Mouse (Mus musculus) limb, embryonic 11.5 days (tissue): Measurements from ENCODE around the gene Ccdc126. TPM values are rescaled to one million over a fixed set of nuclear protein-coding genes. Genes with fewer than 3 reads are reported as not detected.

Experiments used
- ATAC-seq: fragments of 200-750 bp; cut with Nextera tagmentation; 2 replicates; pipeline ENCODE4 v1.8.0; 2017; ENCODE audit warnings: low read depth; ENCODE audit not compliant: insufficient number of reproducible peaks, low FRiP score, low TSS enrichment
- DNase-seq: peaks from one replicate; pipeline ENCODE4 v3.0.0-alpha.2; 2015; ENCODE audit warnings: low spot score
- H3K27ac ChIP-seq: fragments of 300-500 bp; sonication (generic); replicated peaks from 2 replicates; pipeline ENCODE4 v1.5.1; 2014; ENCODE audit warnings: low read depth, mild to moderate bottlenecking, low read length
- H3K27me3 ChIP-seq: fragments of 300-500 bp; sonication (generic); 2 replicates; pipeline ENCODE4 v1.6.1; 2014; ENCODE audit warnings: mild to moderate bottlenecking, low read length, mixed read lengths; ENCODE audit not compliant: control insufficient read depth, insufficient read depth
- H3K36me3 ChIP-seq: fragments of 300-500 bp; sonication (generic); 2 replicates; pipeline ENCODE4 v1.6.1; 2014; ENCODE audit warnings: mild to moderate bottlenecking, low read length, moderate library complexity, mixed read lengths; ENCODE audit not compliant: control insufficient read depth, insufficient read depth
- H3K4me1 ChIP-seq: fragments of 300-500 bp; sonication (generic); 2 replicates; pipeline ENCODE4 v1.6.1; 2014; ENCODE audit warnings: low read length, mixed read lengths; ENCODE audit not compliant: control insufficient read depth, insufficient read depth
- H3K4me2 ChIP-seq: fragments of 300-500 bp; sonication (generic); 2 replicates; pipeline ENCODE4 v1.6.1; 2014; ENCODE audit warnings: low read depth, mild to moderate bottlenecking, moderate library complexity; ENCODE audit not compliant: severe bottlenecking
- H3K4me3 ChIP-seq: fragments of 300-500 bp; sonication (generic); 2 replicates; pipeline ENCODE4 v1.5.1; 2014; ENCODE audit warnings: low read depth, low read length
- H3K9ac ChIP-seq: fragments of 300-500 bp; sonication (generic); 2 replicates; pipeline ENCODE4 v1.6.1; 2014; ENCODE audit warnings: mild to moderate bottlenecking, low read length
- H3K9me3 ChIP-seq: fragments of 300-500 bp; sonication (generic); 2 replicates; pipeline ENCODE4 v1.6.1; 2016; ENCODE audit warnings: low read length; ENCODE audit not compliant: control insufficient read depth
- WGBS: fragments of 180-500 bp; shearing (Covaris S2); extraction: QIAGEN DNeasy Blood & Tissue Kit; methylation state at CpG from one replicate; pipeline ENCODE4 v1.1.7; 2014; 5-methylcytosine and 5-hydroxymethylcytosine counted together
- polyA plus RNA-seq: library from polyadenylated mRNA; unstranded; fragments of >200 nt; fragmentation: Nextera tagmentation; extraction: Ambion mirVana; gene quantifications from 2 replicates; pipeline ENCODE4 v1.2.1, GENCODE M21; 2014

Gene Ccdc126
- 7.2 and 7.3 TPM in 2 replicates for polyA plus RNA-seq

DNA sequence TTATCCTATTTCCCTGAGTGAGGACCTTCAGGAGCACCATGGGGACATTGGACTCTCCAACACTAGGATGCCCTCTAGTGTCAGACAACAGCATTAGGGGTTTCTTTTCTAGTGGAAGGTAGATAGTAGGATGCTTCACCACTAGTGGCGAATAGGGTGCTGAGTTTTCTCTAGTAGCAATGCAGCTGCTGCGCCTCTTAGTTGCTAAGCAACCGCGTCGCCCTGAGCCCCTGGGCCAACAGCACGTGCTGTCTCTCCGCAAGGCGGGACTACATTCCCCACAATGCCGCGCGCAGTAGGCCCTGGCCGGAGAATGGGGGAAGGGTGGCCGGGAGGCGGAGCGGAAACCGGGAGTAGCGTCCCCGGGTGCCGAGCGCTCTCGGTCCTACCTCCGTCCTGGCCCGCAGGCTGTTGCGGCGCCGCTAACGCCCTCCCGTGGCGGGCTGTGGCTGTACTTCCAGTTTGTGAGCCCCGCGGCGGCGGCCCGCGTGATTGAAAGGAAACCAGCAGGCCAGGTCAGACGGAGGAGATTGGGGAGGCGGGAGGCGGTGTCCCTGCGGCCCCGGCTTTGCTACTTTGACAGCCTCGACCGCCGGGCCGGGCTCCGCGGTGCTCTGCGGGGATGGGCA lies at the start of gene Ccdc126:
Gene Ccdc126 (plus strand): TSS at position 309 of the 629 bp plus-strand sequence.
- peak; percentile 99 for ATAC-seq

DNA sequence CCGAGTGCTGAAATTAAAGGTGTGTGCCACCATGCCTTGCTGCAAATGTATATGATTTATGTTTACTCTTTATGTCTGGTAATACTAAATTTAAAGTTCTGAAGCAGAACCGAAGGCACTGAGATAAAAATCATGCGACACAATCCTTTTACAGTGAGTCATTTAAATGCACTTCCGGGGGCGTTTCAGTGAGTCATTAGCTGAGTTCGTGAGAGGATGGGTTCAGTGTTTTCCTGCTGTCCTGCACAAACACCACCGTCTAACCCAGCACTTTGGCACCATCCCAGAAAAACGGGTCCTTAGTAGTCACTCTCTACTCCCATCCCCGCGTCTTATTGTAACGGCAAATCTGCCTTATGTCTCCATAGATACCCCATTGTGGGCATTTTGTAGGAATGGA lies 49.2 kb upstream of the Ccdc126 start:
- Histone ChIP-seq H3K4me1 (no peaks in the 10 kb centered on the region; the same call in 1 of the 2 replicates), H3K4me3 (no peak overlapping the region), H3K9ac (no peak overlapping the region), H3K27me3 (no peaks in the 10 kb centered on the region), H3K4me2 (no peak overlapping the region), H3K27ac (no peak overlapping the region), H3K9me3 (no peaks in the 10 kb centered on the region), H3K36me3 (no peaks in the 10 kb centered on the region)
- 80% methylated on average over 11 of the region's 11 CpGs for WGBS
- DNase-seq (no peak), ATAC-seq (no peak)

More for the DNA sequence above, at the start of gene Ccdc126:
- DNase-seq, result peak; percentile 98
- no peaks in the 10 kb centered on the region for H3K27me3 ChIP-seq
- no peaks in the 10 kb centered on the region for H3K36me3 ChIP-seq
- WGBS, result under 1% methylated on average over 47 of the region's 47 CpGs
- peak within 1 kb of the TSS; percentile 49 for H3K4me2 ChIP-seq
- peaks cover 4% of the 10 kb centered on the region; the same call in 1 of the 2 replicates for H3K4me1 ChIP-seq
- peak within 1 kb of the TSS; percentile 56 for H3K4me3 ChIP-seq
- H3K9ac ChIP-seq, result peak within 1 kb of the TSS; percentile 57
- no peaks in the 10 kb centered on the region for H3K9me3 ChIP-seq
- peak within 1 kb of the TSS; percentile 53 for H3K27ac ChIP-seq

DNA sequence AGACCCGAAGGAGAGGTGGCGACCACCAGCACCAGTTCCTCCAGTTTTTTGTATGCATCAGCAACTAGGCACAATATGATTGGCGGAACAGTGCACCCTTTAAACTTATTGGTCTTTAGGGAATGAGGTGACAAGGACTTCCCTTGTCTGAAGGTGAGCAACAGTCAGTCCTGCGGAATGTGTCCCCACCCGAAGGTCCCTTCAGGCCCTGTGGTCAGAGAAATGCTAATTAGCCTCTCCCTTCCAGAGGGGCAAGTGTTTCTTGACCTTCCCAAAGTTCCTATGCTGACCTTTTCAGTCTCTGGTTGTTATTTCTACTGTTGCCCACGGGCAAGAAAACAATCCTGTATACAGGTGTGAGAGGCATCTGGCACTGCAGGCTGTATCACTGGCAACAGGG lies 47.3 kb upstream of the Ccdc126 start:
- no peak overlapping the region for H3K27ac ChIP-seq
- no peaks in the 10 kb centered on the region for H3K36me3 ChIP-seq
- H3K27me3 ChIP-seq, result no peaks in the 10 kb centered on the region
- H3K4me3 ChIP-seq, result no peak overlapping the region
- no peak overlapping the region for H3K9ac ChIP-seq
- no peak for ATAC-seq
- no peaks in the 10 kb centered on the region; the same call in 1 of the 2 replicates for H3K4me1 ChIP-seq
- H3K4me2 ChIP-seq, result no peak overlapping the region
- 81% methylated on average over 6 of the region's 6 CpGs for WGBS
- H3K9me3 ChIP-seq, result no peaks in the 10 kb centered on the region
- no peak for DNase-seq

DNA sequence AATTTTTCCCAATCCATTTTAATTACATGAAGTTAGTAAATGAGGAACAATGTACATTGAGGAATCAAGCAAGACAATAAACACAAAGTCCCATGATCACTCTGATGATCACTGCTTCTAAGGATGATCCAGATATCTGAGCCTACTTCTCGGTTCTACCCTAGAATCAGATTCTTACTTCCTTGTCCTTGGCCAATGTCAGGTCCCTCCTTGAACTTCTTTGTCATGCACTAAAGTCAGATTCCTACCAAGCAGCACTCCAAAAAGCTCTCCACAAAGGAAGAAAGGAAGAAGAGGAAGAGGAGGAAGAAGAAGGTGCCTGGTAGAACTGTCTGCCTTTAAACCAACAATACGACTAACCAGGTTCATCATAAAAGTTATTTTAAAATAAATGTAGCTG lies 46.2 kb upstream of the Ccdc126 start:
- 85% methylated on average over 2 of the region's 2 CpGs for WGBS
- no peak overlapping the region for H3K4me2 ChIP-seq
- no peaks in the 10 kb centered on the region for H3K36me3 ChIP-seq
- no peak for DNase-seq
- no peaks in the 10 kb centered on the region for H3K27me3 ChIP-seq
- no peak overlapping the region for H3K4me3 ChIP-seq
- ATAC-seq, result no peak
- no peaks in the 10 kb centered on the region; the same call in 1 of the 2 replicates for H3K4me1 ChIP-seq
- no peak overlapping the region for H3K9ac ChIP-seq
- H3K27ac ChIP-seq, result no peak overlapping the region
- no peaks in the 10 kb centered on the region for H3K9me3 ChIP-seq

DNA sequence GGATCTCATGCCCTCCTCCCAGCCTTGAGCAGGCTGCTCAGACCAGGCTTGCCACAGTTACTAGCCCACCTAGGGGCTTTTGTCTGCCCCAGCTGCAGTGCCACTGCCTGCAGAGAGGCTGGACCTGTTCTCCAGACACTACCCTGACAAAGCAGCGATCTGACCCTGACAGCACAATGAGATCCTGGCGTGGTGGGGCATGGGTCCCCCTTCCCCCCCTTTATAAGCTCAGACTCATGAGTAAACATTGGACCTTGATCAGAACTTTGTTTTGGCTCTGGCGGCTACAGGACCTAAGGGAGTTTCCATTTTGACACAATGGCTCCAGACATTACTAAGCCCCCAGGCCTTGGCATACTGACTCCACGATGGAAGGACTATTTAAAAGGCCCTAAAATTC lies 45.1 kb upstream of the Ccdc126 start:
- Histone ChIP-seq H3K4me2 (no peak overlapping the region), H3K9ac (no peak overlapping the region; the same call in 1 of the 2 replicates), H3K4me3 (no peak overlapping the region), H3K4me1 (no peaks in the 10 kb centered on the region; the same call in 1 of the 2 replicates), H3K27me3 (no peaks in the 10 kb centered on the region), H3K9me3 (no peaks in the 10 kb centered on the region), H3K27ac (no peak overlapping the region), H3K36me3 (no peaks in the 10 kb centered on the region)
- 50% methylated on average over 4 of the region's 4 CpGs for WGBS
- ATAC-seq (no peak), DNase-seq (no peak)

DNA sequence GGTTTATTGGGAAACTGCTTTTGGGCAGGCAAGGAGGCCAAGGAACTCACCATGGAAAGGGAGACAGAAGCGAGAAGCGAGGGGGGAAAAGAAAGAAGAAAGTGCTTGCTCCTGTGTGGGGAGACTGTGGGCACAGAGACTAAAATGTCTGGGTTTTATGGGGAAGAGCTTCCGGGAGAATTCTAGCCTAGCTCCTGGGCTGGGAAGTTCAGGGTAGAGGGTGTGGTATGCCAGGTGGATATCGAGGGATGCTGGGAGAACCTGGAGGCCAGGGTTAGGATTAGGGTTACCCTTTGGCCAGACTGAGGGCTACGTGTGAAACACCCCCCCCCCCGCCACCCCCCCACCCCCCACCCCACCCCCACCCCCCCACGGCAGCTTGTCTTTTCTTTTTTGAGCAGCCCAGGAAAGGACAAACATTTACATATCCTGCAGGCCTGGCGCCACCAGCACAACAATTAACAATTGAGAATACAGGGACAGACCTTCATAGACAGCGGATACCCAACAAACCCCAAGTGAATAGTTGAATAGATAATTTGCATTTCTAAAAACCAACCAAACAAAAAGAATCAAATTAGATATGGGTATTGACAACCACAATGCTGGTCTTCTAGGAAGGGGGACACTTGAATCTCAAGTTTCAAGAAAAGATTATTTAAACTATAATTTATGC lies 44.5 kb upstream of the Ccdc126 start:
- Histone ChIP-seq H3K4me2 (no peak overlapping the region), H3K4me1 (no peaks in the 10 kb centered on the region; the same call in 1 of the 2 replicates), H3K36me3 (no peaks in the 10 kb centered on the region), H3K27ac (no peak overlapping the region), H3K27me3 (no peaks in the 10 kb centered on the region), H3K9me3 (no peaks in the 10 kb centered on the region), H3K4me3 (no peak overlapping the region), H3K9ac (no peak overlapping the region)
- no peak for ATAC-seq
- DNase-seq, result no peak
- WGBS, result 69% methylated on average over 9 of the region's 9 CpGs

- no peak for DNase-seq
- Histone ChIP-seq H3K4me3 (no peak overlapping the region), H3K4me2 (no peak overlapping the region), H3K4me1 (no peaks in the 10 kb centered on the region; the same call in 1 of the 2 replicates), H3K36me3 (no peaks in the 10 kb centered on the region), H3K9ac (no peak overlapping the region), H3K27ac (no peak overlapping the region), H3K9me3 (no peaks in the 10 kb centered on the region), H3K27me3 (no peaks in the 10 kb centered on the region)
- 86% methylated on average over 7 of the region's 7 CpGs for WGBS
- no peak for ATAC-seq
These were observed 43.8 kb upstream of the Ccdc126 start for GRCm38 (mm10) chr6:49275296-49275695.

- Histone ChIP-seq H3K9me3 (no peaks in the 10 kb centered on the region), H3K9ac (no peak overlapping the region), H3K36me3 (no peaks in the 10 kb centered on the region), H3K27ac (no peak overlapping the region), H3K27me3 (no peaks in the 10 kb centered on the region), H3K4me1 (no peaks in the 10 kb centered on the region), H3K4me2 (no peak overlapping the region), H3K4me3 (no peak overlapping the region)
- 70% methylated on average over 1 of the region's 1 CpGs for WGBS
- ATAC-seq (no peak), DNase-seq (no peak)
These were observed 38.1 kb upstream of the Ccdc126 start for GRCm38 (mm10) chr6:49280942-49281341.
